Mouse (Mus musculus): ENCODE results near the gene Uap1l1. TPM values are rescaled to one million over a fixed set of nuclear protein-coding genes. Genes with fewer than 3 reads are reported as not detected.

Gene Uap1l1
- total RNA-seq, 2 experiments from 2014 or later: 17.0 to 20.8 TPM

DNA sequence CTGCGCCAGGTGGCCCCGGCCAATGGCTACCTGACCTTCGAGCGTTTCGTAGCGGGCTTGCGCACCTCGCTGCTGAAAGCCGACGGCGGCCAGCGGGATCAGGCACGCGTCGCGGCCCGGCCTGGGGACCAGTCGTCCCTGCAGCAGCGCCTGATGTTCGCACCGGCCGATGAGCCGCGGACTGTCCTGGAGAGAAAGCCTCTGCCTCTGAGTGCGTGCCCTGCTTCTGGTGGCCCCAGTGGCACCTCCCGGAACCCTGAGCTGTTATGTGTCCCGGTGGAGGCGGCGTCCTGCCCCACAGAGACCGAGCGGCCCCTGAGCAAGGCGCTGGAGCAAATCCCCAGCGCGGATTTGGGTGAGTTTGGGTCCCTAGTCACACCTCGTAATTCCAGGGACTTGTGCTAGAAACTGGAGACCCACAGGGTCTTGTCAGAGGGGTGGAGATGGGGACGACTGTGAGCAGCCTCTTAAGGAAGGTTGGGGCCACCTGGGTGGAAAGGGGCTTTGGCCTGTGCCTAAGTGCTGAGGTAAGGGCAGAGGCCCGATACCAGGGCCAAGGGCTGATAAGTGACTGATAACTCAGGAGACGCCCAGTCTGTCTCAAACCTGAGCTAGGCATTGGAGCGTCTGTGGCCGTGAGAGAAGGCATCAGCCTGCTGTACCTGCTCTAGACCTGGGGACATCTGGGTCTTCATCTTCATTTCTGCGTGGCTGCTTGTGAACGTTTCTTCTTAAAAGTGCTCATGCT, 7.3 kb upstream of the Uap1l1 start:
- intact Hi-C loops (cut with DNase I): no loop called here
- DNase-seq (ENCODE audit: low spot score in 2 of 2): no peak

DNA sequence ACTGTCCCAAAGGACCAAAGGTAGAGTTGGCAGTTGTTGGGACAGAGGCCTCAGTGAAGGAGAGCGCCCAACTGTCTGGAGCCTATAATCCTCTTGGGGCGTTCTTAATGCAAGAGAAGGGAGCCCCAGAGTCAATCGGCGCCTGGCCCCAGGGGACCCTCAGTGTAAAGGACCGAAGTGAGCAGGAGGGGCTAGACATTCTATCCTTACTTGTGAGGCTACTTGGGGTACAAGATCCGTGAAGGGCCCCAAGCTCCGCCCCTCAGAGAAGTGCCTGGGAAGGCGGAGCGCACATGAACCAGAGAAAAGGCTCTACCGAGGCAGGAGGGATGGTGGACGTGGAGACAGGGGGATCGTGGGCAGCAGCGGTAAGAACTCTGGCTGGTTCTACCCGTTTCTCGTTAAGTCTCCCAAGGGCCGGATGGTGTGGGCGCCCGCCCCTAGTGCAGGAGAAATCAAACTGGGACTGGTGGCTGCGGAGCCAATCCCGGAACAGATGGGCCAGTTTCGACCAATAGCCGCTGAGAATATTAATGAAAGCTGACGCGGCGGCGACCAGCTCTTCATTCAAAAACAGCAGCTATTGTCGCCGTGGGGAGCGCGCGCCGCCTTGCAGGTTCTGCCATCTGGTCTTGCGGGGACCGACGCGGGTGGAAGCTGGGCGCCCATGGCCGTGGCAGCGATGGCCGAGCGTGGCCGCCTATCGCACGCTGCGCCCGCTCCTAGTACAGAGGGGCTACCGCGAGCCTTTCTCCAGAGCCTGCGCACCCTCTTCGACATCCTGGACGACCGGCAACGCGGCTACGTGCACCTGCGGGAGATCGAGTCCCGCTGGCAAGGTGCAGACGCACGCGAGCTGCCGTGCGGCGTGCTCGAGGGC, 6.5 kb upstream of the Uap1l1 start, which contains the start of gene Sapcd2:
TSS of gene Sapcd2 (plus strand) at position 558 of the 880 bp plus-strand sequence.
- intact Hi-C loops (cut with DNase I): no loop called here
- peak; percentile 85 to 89 for DNase-seq (ENCODE audit: low spot score in 2 of 2)

DNA sequence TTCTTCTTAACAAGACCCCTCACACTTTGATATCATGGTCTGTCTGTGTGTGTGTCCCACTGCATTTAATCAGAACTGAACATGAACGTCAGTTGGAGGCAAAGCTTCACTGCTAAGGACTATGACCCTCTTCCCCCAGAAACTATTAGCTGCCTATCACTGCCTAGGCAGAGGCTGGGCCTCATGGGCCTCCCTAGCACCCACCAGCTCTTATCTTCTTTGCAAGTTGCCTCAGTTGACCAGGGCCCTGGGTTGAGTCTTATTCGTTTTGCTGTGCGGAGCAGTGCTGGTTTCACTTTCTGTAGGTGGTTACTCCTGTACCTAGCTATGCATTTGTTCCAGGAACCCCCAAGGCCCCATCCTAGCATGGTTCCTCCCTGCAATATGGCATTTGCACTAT, 4.5 kb upstream of the Uap1l1 start:
- DNase-seq (ENCODE audit: low spot score in 2 of 2): no peak
- intact Hi-C loops (cut with DNase I): no loop called here

DNA sequence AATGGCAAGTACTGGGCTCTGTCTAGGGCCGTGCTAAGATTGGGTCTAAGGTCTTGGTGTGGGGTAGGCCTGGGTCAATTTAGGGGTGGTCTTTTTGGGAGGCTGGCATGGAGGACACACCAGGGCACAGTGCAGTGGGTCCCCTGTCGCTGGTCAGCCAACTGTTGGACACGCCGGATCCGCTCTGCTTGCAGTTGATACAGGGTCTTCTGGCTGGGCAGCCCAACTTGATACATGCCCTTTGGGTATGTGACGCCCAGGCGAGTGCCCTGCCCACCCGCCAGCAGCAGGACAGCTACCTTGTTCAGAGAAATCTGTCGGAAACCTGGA, 756 bp downstream of the Uap1l1 start:
- no peak for DNase-seq (ENCODE audit: low spot score in 2 of 2)
- intact Hi-C loops (cut with DNase I): no loop called here

DNA sequence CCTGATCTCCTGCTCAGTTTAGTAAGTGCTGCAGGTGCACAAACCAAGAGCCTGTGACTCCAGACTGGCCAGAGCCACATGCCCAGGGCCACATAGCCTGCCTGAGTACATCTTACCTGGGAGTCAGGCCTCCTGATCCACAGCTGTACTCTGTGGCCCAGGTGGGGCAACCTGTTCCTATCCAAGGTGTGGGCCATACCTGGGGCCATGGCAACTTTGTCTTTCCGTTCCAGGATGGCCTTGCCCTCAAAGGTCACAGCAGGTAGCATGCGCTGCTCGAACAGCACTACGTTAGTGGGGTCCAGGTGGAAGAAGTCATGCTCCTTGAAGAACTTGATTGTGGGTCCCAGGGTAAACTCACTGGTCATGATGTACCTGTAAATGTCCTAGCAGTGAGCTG, 1.2 kb downstream of the Uap1l1 start:
- intact Hi-C loops (cut with DNase I): no loop called here
- no peak for DNase-seq (ENCODE audit: low spot score in 2 of 2)

DNA sequence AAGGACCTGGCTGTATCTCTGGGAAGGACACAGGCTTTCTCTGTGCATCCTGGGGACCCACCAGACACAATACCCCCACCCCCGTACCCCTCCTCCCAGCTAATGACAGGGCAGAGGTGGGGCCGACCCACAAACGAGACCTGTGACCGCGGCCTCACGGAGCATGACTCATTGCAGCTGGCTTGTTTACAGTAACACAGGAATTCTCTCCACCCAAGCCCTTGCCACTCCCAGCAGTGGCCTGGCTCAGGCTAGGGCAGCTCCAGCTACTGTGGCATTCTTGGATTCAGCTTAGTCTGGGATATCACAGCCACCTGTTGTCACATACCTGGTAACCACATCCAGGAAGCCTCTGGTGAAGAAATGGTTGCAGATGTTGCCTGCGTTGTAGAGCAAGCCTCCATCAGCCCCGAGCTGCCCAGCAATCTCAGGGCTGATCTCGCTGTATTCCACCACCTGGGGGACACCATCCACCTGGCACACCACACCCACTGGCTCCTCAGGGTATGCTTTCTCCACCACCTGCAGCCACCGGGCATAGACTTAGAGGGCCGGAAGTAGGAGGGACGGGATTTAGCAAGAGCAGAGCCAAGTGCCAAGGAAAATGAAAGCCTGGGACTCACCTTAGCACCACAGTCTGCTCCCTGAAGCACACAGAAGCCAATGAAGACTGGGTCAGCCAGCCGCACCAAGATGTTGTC, 1.9 kb downstream of the Uap1l1 start:
- DNase-seq (ENCODE audit: low spot score in 2 of 2): no peak
- intact Hi-C loops (cut with DNase I): no loop called here

DNA sequence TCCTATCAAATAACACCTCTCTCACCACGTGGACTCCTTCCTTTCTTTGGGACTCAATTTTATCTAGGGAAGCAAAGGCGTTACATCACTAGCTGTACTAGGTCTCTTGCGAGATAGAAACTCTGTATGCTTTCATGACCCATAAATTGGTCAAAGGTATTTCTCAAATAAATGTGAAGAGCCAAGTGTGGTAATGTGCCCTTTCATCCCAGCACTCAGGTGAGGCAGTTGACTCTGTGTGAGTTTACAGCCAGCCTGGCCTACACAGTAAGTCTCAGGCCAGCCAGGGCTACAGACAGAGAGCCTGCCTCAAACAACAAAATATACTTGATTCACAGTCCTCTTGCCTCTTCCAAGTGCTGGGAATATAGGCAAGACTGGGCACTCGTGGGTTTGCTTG, 5.6 kb downstream of the Uap1l1 start:
- intact Hi-C loops (cut with DNase I): no loop called here
- DNase-seq (ENCODE audit: low spot score in 2 of 2): no peak

DNA sequence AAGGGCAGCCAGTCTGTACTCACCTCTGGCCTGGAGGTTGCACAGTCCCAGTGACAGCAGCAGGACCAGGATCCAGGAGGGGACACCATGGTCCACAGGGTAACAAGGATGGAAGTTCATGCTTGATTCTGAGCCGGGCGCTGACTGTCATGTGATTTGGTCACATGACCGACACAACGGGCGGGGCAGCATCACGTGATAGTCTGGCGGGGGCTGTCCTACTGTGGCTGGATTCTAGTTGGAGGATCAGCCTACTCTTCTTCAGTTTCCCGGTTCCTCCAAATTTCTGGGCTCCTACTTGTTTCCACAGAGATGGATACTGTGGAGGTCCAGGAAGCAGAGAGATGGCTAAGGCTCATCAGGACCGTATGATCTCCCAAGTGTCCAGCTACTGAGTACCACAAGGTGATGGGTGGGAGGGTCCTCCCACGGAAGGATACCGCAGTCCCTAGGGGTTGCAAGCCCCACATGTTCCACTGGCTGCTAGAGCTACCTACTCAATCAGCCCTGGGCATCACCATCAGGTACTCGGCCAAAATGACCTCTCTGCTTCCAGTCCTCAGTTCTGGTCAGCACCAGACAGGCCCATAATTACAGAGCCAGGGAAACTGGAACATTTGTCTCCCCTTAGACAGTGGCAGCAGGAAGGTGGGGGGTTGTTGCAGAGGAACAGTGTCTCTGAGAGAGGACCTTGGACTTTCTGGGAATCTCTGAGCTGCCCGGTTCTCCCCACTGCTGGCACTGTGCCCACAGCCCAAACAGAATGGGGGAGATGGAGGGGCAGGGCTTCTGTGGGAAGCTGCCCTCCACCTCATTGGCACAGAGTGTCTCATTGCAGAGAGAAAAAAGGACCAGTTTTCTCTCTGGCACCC, 9.0 kb downstream of the Uap1l1 start, which contains the start of gene Dpp7:
TSS of gene Dpp7 (minus strand) at position 152 of the 872 bp plus-strand sequence.
- intact Hi-C loops (cut with DNase I): no loop called here
- DNase-seq (ENCODE audit: low spot score in 2 of 2): peak; percentile 79 to 80

DNA sequence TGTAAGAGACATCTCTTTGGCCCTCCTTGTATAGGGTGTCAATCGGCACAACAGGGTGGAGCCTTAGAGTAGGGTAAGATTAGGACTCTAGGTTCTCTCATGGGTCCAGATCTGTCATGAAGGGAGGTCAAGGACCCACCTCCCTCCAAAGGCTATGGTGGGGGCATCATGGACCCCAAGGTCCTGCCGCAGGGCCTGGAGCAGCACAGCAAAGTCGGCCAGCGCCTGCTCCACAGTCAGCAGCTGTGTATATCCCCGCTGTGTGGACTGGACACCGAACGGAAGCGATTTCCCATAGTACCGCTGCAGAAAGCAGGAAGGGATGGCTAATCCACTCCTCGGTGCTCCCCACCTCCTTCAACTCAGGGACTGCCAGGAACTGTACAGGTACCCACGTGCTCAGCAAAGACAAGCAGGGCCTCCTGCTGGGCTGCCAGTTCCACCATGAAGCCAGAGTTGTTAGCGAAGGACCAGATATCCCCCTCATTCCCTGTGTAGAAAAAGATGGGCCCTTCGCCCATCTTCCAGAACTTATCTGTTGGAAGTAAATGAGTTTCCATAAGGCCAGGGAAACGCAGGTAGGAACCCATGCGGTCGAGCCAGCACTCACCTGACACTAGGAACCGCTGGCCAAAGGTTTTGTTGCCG, 9.9 kb downstream of the Uap1l1 start:
- DNase-seq (ENCODE audit: low spot score in 2 of 2): no peak
- intact Hi-C loops (cut with DNase I): no loop called here

DNA sequence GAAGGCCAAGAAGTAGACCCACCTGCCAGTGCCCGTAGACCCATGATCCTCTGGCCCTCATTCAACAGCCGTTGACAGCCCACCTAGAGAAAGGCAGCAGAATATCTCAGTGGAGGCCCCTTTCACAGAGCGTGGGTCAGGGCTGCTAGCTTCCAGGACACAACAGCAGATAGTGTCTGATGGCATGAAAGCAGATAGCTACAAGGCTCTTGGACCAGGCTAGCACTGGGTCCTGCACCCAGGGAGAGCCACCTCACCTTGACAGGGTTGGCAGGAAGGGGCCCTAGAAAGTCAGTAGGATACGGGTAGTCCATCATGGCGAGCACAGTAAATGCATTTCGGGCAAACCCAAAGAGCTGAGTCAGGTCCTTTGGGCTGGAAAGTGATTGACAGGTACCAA, 11.3 kb downstream of the Uap1l1 start:
- intact Hi-C loops (cut with DNase I): no loop called here
- DNase-seq (ENCODE audit: low spot score in 2 of 2): no peak

DNA sequence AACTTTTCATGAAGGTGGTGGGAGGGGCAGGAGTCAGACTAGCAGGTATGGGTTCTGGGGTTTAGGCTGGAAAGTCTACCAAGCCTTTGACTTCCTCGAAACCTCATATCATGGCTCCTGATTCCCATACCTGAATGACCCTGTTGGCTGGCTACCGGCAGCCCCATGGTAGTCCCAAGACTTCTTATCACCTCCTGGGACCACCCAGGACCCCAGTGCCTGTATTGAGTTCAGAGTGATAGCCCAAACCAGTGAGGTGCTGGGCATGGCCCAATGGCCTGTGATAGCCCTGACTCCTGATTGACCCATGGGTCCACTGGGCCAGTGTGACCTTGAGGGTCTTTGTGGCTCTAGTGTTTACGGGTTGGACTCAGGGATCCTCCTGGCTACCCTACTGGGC, 14.8 kb downstream of the Uap1l1 start:
- DNase-seq (ENCODE audit: low spot score in 2 of 2): no peak
- intact Hi-C loops (cut with DNase I): no loop called here

DNA sequence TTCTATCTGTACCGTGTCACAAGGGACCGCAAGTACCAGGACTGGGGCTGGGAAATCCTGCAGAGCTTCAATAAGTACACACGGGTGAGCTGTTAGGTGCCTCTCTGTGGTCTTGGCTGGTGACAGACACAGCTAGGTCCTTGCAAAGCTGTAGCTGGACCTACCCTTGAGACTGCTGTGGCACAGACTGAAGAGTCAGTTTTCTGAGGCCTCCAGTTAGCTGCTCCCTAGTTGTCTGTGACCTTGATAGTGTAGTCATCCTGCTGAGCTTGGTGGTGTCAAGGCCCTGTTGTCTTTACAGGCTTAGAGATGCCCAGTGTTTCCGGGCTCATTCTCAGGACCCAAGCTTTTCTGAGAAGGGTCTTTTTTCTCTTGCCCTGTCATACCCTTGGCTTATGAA, 16.0 kb downstream of the Uap1l1 start:
- intact Hi-C loops (cut with DNase I): no loop called here
- DNase-seq (ENCODE audit: low spot score in 2 of 2): no peak

DNA sequence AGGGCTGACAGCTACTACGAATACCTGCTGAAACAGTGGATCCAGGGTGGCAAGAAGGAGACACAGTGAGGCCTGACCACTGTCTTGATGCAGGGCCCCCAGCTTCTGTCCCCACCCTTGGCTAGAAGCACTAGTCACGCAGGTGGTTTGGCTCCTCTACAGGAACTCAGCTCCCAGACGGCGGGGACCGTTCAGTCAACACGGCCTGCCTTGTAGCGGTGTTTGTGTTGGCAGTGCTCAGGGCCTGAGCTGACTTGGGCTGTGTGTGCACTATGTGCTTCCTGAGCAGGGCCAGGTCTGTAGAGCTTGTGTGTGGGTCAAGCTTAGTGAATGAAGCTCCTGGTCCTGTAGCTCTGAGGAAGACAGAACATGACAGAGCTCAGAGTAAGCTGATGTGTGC, 17.3 kb downstream of the Uap1l1 start:
- no peak for DNase-seq (ENCODE audit: low spot score in 2 of 2)
- intact Hi-C loops (cut with DNase I): no loop called here

DNA sequence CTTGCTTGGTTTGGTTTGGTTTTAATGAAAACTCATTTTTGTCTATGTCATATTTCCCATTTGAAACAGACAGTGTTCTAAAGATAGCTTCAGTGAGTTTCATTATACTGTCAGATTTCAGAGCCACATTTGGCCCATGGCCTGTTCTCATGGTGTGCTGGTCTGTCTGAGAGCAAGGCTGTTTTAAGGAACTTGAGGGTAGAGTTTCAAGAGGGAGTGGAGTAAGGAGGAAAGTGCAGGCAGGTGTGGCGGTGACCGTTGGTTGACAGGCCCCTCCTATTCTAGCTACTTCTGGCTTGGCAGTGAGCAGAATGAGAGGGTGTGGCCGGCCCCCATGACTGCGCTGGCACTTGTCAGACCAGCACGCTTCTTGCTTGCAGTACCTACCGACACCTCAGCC, 27.2 kb downstream of the Uap1l1 start:
- intact Hi-C loops (cut with DNase I): no loop called here
- no peak for DNase-seq (ENCODE audit: low spot score in 2 of 2)

DNA sequence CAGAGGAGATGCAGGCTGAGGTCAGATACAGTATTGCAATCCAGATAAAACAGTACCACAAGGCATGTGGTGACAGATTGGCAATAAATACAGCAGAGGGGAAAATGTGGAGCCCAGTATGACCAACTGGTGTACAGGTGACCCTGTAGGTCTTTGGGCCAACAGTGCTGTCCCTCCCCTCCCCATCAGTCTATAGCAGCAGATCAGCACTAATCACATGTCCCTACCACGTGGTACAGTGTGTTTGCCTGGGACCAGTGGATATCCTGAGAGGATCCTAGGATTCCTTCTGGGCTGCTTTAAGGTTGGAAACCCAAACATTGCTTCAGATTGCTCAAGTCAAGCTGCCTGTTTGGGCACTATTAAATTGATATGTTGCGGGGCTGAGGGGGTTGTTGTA, 31.9 kb downstream of the Uap1l1 start:
- no peak for DNase-seq (ENCODE audit: low spot score in 2 of 2)
- intact Hi-C loops (cut with DNase I): loop anchor here (5.0 kb wide), 1 partner anchor 61 kb away; the partner anchor contains the start of genes Anapc2 and Ssna1

DNA sequence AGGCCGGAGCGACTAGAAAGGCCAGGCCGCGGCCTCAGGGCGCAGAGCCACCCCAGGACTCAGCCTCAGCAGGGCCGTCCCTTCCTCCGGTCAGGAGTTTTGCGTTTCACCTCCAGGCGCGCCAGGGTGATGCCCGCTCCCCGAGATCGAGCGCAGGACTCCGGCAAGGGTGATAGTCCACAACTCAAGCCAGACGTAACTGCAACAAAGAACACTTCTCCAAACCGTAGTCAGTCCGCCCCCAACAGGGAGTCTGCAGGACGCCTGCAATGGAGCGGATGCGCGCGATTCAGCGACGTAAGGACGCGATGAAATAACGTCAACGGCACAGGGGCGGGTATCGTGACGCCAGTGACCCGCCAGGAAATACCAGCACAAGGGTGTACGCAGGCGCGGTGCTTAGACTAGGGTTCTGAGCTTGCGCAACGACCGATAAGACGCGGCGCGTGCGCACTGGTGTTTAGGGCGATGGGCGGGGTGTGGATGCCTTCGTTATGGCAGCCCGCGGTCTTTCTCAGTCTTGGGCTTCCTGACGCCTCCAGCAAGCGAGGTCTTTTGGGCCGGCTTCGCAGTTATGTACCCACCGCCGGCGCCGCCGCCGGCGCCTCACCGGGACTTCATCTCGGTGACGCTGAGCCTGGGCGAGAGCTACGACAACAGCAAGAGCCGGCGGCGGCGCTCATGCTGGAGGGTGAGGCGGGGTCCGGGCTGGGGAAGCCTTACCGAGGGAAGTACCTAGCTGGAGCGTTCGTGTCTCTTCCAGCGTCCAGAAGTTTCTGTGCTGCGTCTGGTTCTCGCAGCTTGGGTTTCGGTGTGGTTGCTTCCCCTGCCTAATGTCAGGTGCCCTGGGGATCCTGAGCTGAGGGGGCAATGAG, 33.0 kb downstream of the Uap1l1 start, which contains the start of gene Man1b1:
TSS of gene Man1b1 (plus strand) at position 53 of the 875 bp plus-strand sequence.
- intact Hi-C loops (cut with DNase I): loop anchor here (5.0 kb wide), 1 partner anchor 60 kb away; the partner anchor contains the start of genes Anapc2 and Ssna1
- DNase-seq (ENCODE audit: low spot score in 2 of 2): peak; percentile 100

DNA sequence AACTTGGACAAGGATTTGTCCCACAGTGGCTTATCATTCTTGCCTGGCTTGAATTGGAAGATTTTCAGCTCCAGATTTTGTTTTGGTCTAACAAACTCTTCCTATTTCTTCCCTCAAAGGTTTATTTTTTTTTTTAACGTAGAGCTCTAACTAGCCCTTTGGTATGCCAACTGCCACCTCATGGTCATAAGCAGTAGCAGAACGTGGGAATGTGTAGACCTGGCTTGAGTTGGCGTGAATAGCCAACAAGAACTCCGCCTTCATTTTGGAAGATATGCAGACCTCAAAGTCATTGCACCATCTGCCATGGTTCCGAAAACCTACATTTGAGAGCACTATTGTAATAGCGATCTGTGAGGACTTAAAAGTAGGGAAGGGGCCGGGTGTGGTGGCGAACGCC, 34.0 kb downstream of the Uap1l1 start:
- DNase-seq (ENCODE audit: low spot score in 2 of 2): no peak
- intact Hi-C loops (cut with DNase I): loop anchor here (5.0 kb wide), 1 partner anchor 59 kb away; the partner anchor contains the start of genes Anapc2 and Ssna1

DNA sequence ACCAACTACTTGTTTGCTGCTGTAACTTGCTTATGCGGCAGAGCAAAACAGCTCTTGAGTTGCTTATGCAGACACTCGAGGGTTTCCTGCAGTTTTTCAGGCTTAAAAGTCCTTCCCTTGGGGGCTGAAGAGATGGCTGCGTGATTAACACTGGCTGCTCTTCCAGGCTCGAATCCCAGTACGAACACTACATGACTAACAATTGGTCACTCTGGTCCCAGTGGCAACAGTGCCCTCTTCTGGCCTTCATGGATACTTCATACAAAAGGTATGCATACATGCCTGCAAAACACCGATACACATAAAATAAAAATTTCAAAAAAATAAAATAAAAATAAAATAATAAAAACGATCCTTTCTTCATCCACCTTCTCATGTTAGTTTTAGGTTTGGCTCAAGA, 37.0 kb downstream of the Uap1l1 start:
- intact Hi-C loops (cut with DNase I): no loop called here
- DNase-seq (ENCODE audit: low spot score in 2 of 2): no peak
